Mouse (Mus musculus) lung, embryonic 14.5 days (tissue): ENCODE measurements around the gene Edaradd. TPM values are rescaled to one million over a fixed set of nuclear protein-coding genes. Genes with fewer than 3 reads are reported as not detected.
A peak's percentile ranks its signal among the peaks of the same experiment; 100 is the strongest.

Experiments used
- ATAC-seq: fragments of 200-750 bp; cut with Nextera tagmentation; 2 replicates; pipeline ENCODE4 v1.8.0; 2017; ENCODE audit warnings: mild to moderate bottlenecking, moderate TSS enrichment, moderate library complexity; ENCODE audit not compliant: insufficient read depth
- DNase-seq: peaks from one replicate; pipeline ENCODE4 v3.0.0-alpha.2; 2015
- H3K27ac ChIP-seq: fragments of 300-500 bp; sonication (generic); 2 replicates; pipeline ENCODE4 v1.5.1; 2014; ENCODE audit warnings: low read depth, mild to moderate bottlenecking, moderate library complexity
- H3K27me3 ChIP-seq: fragments of 300-500 bp; sonication (generic); 2 replicates; pipeline ENCODE4 v1.6.1; 2014; ENCODE audit warnings: low read length, control low read depth; ENCODE audit not compliant: insufficient read depth
- H3K36me3 ChIP-seq: fragments of 300-500 bp; sonication (generic); 2 replicates; pipeline ENCODE4 v1.6.1; 2014; ENCODE audit warnings: control low read depth; ENCODE audit not compliant: insufficient read depth
- H3K4me1 ChIP-seq: fragments of 300-500 bp; sonication (generic); 2 replicates; pipeline ENCODE4 v1.6.1; 2014; ENCODE audit warnings: antibody characterized with exemption, control low read depth; ENCODE audit not compliant: insufficient read depth
- H3K4me2 ChIP-seq: fragments of 300-500 bp; sonication (generic); 2 replicates; pipeline ENCODE4 v1.6.1; 2014; ENCODE audit warnings: mild to moderate bottlenecking
- H3K4me3 ChIP-seq: fragments of 300-500 bp; sonication (generic); 2 replicates; pipeline ENCODE4 v1.5.1; 2014; ENCODE audit warnings: low read depth, low read length
- H3K9ac ChIP-seq: fragments of 300-500 bp; sonication (generic); 2 replicates; pipeline ENCODE4 v1.6.1; 2014
- H3K9me3 ChIP-seq: fragments of 300-500 bp; sonication (generic); 2 replicates; pipeline ENCODE4 v1.6.1; 2016; ENCODE audit warnings: low read depth, low read length, control low read depth
- CTCF ChIP-seq: IDR thresholded peaks from 2 replicates; pipeline ENCODE4 v1.5.1; 2016; ENCODE audit warnings: antibody characterized with exemption, low read depth
- WGBS: fragments of 180-500 bp; shearing (Covaris S2); extraction: QIAGEN DNeasy Blood & Tissue Kit; methylation state at CpG from one replicate; pipeline ENCODE4 v1.1.7; 2014; 5-methylcytosine and 5-hydroxymethylcytosine counted together
- polyA plus RNA-seq: library from polyadenylated mRNA; unstranded; fragments of >200 nt; fragmentation: Nextera tagmentation; extraction: Ambion mirVana; gene quantifications from 2 replicates; pipeline ENCODE4 v1.2.1, GENCODE M21; 2014

Gene Edaradd
- polyA plus RNA-seq, 1 experiment from 2014 or later = 1.9 TPM

GRCm38 (mm10) chr13:12542006-12542981 lies 22.1 kb upstream of the Edaradd start:
- TF ChIP-seq CTCF = peak; percentile 51; the same call in 1 of the 2 replicates
- Histone ChIP-seq H3K4me1 (peaks cover 2% of the 10 kb centered on the region; the same call in 1 of the 2 replicates), H3K27ac (no peak overlapping the region), H3K9me3 (no peaks in the 10 kb centered on the region), H3K36me3 (no peaks in the 10 kb centered on the region), H3K4me2 (peak overlapping the region; percentile 51), H3K4me3 (no peak overlapping the region; the same call in 1 of the 2 replicates), H3K27me3 (no peaks in the 10 kb centered on the region), H3K9ac (no peak overlapping the region)
- peak; percentile 95 for ATAC-seq
- 4% methylated on average over 23 of the region's 23 CpGs for WGBS
- peak; percentile 85 for DNase-seq

- Histone ChIP-seq H3K36me3 (no peaks in the 10 kb centered on the region), H3K27ac (no peak overlapping the region), H3K4me3 (no peak overlapping the region), H3K4me2 (no peak overlapping the region), H3K27me3 (no peaks in the 10 kb centered on the region), H3K9me3 (peaks cover 5% of the 10 kb centered on the region; the same call in 1 of the 2 replicates), H3K4me1 (peaks cover 2% of the 10 kb centered on the region; the same call in 1 of the 2 replicates), H3K9ac (no peak overlapping the region)
- WGBS = 72% methylated on average over 13 of the region's 13 CpGs
- DNase-seq (no peak), ATAC-seq (no peak)
- TF ChIP-seq CTCF = no peak
Observed at GRCm38 (mm10) chr13:12540119-12540518, 19.9 kb upstream of the Edaradd start.

- TF ChIP-seq CTCF = no peak
- Histone ChIP-seq H3K36me3 (no peaks in the 10 kb centered on the region), H3K9me3 (peaks cover 5% of the 10 kb centered on the region; the same call in 1 of the 2 replicates), H3K4me3 (no peak overlapping the region), H3K27ac (no peak overlapping the region), H3K4me2 (no peak overlapping the region), H3K4me1 (peaks cover 2% of the 10 kb centered on the region; the same call in 1 of the 2 replicates), H3K9ac (no peak overlapping the region), H3K27me3 (no peaks in the 10 kb centered on the region)
- 39% methylated on average over 11 of the region's 11 CpGs for WGBS
- no peak for ATAC-seq
- no peak for DNase-seq
Observed at GRCm38 (mm10) chr13:12539716-12540115, 19.5 kb upstream of the Edaradd start.

GRCm38 (mm10) chr13:12537971-12538370 lies 17.7 kb upstream of the Edaradd start:
- 65% methylated on average over 6 of the region's 6 CpGs for WGBS
- Histone ChIP-seq H3K9me3 (peaks cover 5% of the 10 kb centered on the region; the same call in 1 of the 2 replicates), H3K27me3 (no peaks in the 10 kb centered on the region)

GRCm38 (mm10) chr13:12534628-12535027 lies 14.4 kb upstream of the Edaradd start:
- Histone ChIP-seq H3K27ac (no peak overlapping the region), H3K27me3 (no peaks in the 10 kb centered on the region), H3K4me1 (no peaks in the 10 kb centered on the region), H3K4me3 (no peak overlapping the region), H3K4me2 (no peak overlapping the region), H3K9ac (no peak overlapping the region), H3K36me3 (no peaks in the 10 kb centered on the region), H3K9me3 (peaks cover 5% of the 10 kb centered on the region; the same call in 1 of the 2 replicates)
- 47% methylated on average over 3 of the region's 3 CpGs for WGBS
- ATAC-seq = no peak
- no peak for TF ChIP-seq CTCF
- no peak for DNase-seq

More at GRCm38 (mm10) chr13:12537971-12538370, 17.7 kb upstream of the Edaradd start:
- H3K27ac ChIP-seq = no peak overlapping the region
- no peak overlapping the region for H3K4me3 ChIP-seq
- H3K9ac ChIP-seq = no peak overlapping the region
- ATAC-seq (no peak), DNase-seq (peak; percentile 35)
- TF ChIP-seq CTCF = peak; percentile 46
- H3K4me1 ChIP-seq = no peaks in the 10 kb centered on the region; the same call in 1 of the 2 replicates
- H3K36me3 ChIP-seq = no peaks in the 10 kb centered on the region
- H3K4me2 ChIP-seq = no peak overlapping the region

- H3K4me1 ChIP-seq = no peaks in the 10 kb centered on the region
- ATAC-seq (no peak), DNase-seq (no peak)
- H3K9me3 ChIP-seq = no peaks in the 10 kb centered on the region
- H3K9ac ChIP-seq = no peak overlapping the region
- TF ChIP-seq CTCF = no peak
- no peaks in the 10 kb centered on the region for H3K36me3 ChIP-seq
- 81% methylated on average over 4 of the region's 4 CpGs for WGBS
- H3K27ac ChIP-seq = no peak overlapping the region
- H3K4me2 ChIP-seq = no peak overlapping the region
- no peak overlapping the region for H3K4me3 ChIP-seq
- no peaks in the 10 kb centered on the region for H3K27me3 ChIP-seq
Observed at GRCm38 (mm10) chr13:12525678-12526077, 5.4 kb upstream of the Edaradd start.

- ATAC-seq = no peak
- Histone ChIP-seq H3K4me1 (no peaks in the 10 kb centered on the region), H3K9me3 (no peaks in the 10 kb centered on the region), H3K4me3 (no peak overlapping the region), H3K4me2 (no peak overlapping the region), H3K27ac (no peak overlapping the region), H3K36me3 (no peaks in the 10 kb centered on the region), H3K9ac (no peak overlapping the region), H3K27me3 (no peaks in the 10 kb centered on the region)
- TF ChIP-seq CTCF = no peak
- DNase-seq = no peak
Observed at GRCm38 (mm10) chr13:12522346-12522745, 2.1 kb upstream of the Edaradd start.
